Mouse (Mus musculus): ENCODE measurements around the gene Dusp8.

Gene Dusp8

DNA sequence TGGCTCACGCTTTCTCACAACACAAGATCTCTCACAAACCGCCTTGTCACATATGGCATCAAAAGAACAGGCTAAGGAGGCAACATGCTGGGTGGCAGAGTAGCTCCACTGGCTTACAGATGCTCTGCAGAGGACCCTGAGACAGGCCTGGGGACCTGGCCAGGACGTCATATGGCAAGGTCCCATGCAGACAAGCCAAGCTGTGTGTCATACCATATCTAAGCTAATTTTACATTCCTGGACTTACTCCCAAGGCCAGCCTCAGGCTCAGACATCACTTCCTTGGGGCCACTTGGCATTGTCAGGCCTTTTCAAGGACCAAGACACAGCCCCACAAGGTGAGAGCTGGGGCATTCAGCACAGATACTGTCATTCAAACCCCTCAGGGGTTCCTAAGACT lies 40.2 kb downstream of the Dusp8 start:
- no peak for DNase-seq (ENCODE audit: low read depth, low spot score)

DNA sequence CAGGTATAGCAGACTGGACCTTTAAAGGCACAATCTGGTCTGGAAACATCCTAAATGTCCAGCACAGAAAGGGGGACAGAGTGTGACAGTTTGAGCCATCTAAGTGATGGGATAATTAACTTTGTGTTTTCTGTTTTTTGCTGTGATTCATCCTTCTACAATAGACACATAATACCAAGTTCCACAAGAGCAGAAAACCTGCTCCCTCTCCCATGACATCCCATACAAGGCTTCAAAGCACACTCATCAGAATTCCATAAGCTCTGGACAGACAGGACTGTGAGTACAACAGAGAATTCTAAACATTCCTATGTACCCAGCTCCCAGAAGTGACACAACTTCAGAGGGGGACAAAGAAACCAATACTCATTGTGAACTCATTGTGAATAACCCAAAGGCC lies 45.1 kb downstream of the Dusp8 start:
- no peak for DNase-seq (ENCODE audit: low read depth, low spot score)

DNA sequence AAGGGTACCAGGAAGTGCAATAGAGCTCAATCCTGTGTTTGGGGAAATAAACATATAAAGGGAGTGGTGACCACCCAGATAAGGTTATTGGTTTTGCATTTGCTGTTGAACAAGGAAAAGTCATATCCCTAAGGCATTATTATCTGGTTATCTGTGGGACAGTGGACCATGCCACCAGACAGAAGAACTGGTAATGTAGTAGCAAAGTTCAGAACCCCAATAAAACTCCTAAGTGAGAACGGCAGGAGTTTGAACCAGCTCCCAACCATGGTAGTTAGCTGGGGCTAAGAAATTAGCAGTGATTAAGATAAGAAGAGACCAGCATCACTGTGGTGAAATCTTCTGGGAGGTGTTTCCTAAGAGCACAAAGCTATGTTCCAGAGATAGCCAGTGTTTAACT lies 49.7 kb downstream of the Dusp8 start:
- no peak for DNase-seq (ENCODE audit: low read depth, low spot score)

DNA sequence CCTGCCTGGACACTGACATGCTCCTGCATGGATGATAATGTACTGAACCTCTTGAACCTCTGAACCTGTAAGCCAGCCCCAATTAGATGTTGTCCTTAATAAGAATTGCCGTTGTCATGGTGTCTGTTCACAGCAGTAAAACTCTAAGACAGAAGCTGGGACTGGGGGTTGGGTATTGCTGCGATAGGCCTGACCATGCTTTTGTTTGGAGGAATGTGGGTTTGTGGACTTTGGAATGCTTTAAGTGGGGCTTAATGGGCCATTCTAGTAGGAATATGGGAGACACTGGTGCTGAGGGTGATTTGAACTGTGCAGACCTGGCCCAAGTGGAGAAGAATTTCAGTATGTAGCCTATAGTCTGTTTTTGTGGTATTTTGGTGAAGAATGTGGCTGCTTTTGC lies 50.3 kb downstream of the Dusp8 start:
- no peak for DNase-seq (ENCODE audit: low read depth, low spot score)

DNA sequence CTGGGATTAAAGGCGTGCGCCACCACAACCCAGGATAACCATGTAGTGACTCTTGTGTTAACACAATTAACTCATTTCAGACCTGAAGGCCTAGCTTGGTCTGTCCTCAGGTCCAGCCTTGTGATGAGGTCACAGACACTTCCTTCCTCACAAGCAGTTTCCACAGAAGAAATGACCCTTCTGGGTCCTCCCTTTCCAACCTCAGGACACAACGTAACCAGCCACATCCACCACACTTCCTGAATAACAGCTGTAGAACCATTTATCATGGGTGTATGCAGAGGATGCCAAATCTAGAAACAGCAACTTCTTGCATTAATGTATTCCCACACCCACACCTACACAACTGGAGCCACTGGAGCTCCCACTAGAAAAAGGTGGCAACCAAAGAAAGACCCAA lies 54.9 kb downstream of the Dusp8 start:
- no peak for DNase-seq (ENCODE audit: low read depth, low spot score)

DNA sequence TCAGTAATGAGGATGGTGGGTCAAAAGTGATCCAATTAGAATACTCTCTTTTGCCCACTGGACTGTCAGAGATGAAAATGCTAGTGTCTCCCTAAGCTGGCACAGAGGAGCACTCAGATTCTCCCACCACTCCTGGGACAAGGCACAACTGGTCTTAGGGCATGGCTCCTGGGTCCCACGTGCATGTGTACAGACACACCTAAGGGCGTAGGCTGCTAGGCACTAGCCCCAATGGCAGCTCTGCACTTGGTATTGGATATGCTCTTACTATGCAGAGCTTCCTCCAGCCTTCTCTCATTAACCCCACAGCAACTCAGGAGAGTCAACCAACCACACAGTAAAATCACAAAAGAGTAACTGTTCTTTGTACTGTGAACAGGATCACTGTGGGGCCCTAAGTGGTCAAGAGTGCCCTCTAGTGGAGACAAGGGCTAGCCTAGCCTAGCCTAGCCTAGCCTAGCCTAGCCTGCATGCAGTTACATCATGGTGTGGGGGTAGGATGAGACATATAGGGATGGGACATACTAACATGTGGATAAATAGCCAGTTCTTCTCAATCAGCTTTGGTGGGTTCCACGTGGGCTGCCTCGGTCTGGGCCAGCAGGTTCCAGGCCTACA lies 58.0 kb downstream of the Dusp8 start:
- peak; percentile 43 for DNase-seq (ENCODE audit: low read depth, low spot score)

DNA sequence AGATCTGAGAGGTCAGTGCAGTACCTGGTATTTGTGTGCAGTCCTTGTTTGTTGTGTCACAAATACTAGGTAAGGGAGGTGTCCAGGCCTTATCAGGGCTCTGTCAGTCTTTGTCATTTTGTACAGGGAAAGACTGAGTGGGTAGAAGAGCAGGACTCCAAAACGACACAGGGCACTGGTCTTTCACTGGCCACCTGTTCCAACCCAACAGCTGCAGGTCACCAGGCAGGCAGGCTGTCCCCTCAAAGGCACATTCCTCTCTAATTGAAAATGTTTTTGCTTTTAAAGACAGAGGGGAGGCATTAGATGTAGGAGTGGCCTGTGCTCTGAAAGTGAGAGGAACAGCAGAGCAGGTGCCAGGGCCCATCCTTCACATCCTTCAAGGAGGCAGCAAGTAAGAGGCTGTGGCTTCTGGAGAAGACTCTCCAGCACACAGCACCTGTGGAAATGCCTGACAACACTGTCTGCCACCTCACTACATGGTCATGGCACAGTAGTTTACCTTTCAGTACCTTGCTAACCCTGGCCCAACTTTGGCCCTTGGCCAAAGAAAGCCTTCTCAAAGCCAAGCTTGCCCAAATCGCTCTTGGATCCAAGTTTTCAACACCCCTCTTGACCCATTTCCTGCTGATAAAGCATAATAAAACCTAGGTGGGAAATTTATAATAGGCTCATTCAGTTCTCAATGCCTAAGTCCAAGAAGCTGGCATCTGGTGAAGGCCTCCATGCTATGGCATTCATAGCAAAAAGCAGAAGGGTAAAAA lies 60.4 kb downstream of the Dusp8 start:
- no peak for DNase-seq (ENCODE audit: low read depth, low spot score)

DNA sequence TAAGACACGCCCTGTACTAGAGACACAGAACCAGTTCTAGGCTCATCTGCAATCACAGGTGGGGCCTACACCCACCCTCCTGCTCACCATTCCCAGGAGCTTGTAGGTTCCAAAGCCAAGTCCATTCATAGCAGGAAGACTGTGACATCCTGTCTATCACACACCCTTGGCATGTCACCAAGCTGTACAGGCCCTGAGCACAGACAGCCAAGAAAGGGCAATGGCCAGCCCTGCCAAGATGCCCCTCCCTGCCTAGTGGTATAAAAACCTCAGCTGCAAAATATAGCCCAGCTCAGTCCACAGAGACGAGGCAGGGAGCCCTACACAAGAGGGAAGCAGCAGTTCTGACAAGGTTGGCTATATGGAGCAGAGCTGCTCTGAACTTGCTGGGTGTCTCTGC lies 61.4 kb downstream of the Dusp8 start:
- DNase-seq (ENCODE audit: low read depth, low spot score): no peak

DNA sequence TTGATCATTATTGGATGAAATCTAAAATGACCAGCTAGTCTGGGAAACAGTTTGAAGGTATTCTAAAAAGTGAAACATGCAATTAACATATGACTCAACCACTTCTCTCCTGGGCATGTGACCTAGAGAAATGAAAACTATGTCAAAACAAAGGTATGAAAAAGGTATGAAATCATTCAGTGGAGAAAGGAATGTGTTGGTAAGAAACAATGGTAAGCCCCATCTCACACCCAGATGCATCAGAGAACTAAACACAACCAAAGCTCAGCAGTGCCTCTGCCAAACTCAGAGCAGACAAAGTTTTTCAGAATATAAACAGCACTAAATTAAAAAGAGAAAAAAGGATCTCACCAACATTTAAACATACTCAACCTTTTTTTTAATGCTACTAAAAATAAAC lies 65.6 kb downstream of the Dusp8 start:
- no peak for DNase-seq (ENCODE audit: low read depth, low spot score)
